Mouse (Mus musculus) hindbrain, embryonic 16.5 days (tissue): Measurements from ENCODE around the gene Shoc2. TPM values are rescaled to one million over a fixed set of nuclear protein-coding genes. Genes with fewer than 3 reads are reported as not detected.

ENCODE experiments used
- ATAC-seq: fragments of 200-750 bp; cut with Nextera tagmentation; 2 replicates; pipeline ENCODE4 v1.8.0; 2017; ENCODE audit warnings: moderate TSS enrichment, moderate library complexity
- H3K27ac ChIP-seq: fragments of 300-500 bp; sonication (generic); 2 replicates; pipeline ENCODE4 v1.5.1; 2014; ENCODE audit warnings: low read depth, mild to moderate bottlenecking, control low read depth, low read length, moderate library complexity
- H3K27me3 ChIP-seq: fragments of 300-500 bp; sonication (generic); replicated peaks from 2 replicates; pipeline ENCODE4 v1.6.1; 2014; ENCODE audit warnings: low read length; ENCODE audit not compliant: control insufficient read depth, insufficient read depth
- H3K36me3 ChIP-seq: fragments of 300-500 bp; sonication (generic); 2 replicates; pipeline ENCODE4 v1.6.1; 2014; ENCODE audit warnings: mild to moderate bottlenecking, low read length, moderate library complexity, mixed read lengths; ENCODE audit not compliant: control insufficient read depth, insufficient read depth
- H3K4me1 ChIP-seq: fragments of 300-500 bp; sonication (generic); 2 replicates; pipeline ENCODE4 v1.6.1; 2014; ENCODE audit warnings: low read depth, low read length; ENCODE audit not compliant: control insufficient read depth, insufficient read depth
- H3K4me2 ChIP-seq: fragments of 300-500 bp; sonication (generic); 2 replicates; pipeline ENCODE4 v1.6.1; 2014; ENCODE audit warnings: mild to moderate bottlenecking, low read length, control low read depth, moderate library complexity
- H3K4me3 ChIP-seq: fragments of 300-500 bp; sonication (generic); 2 replicates; pipeline ENCODE4 v1.5.1; 2014; ENCODE audit warnings: mild to moderate bottlenecking, low read length, control low read depth, moderate library complexity
- H3K9ac ChIP-seq: fragments of 300-500 bp; sonication (generic); 2 replicates; pipeline ENCODE4 v1.6.1; 2014; ENCODE audit warnings: low read depth, mild to moderate bottlenecking, control low read depth, low read length, moderate library complexity
- H3K9me3 ChIP-seq: fragments of 300-500 bp; sonication (generic); 2 replicates; pipeline ENCODE4 v1.6.1; 2014; ENCODE audit warnings: mild to moderate bottlenecking, low read length, moderate library complexity; ENCODE audit not compliant: control insufficient read depth
- WGBS: fragments of 180-500 bp; shearing (Covaris S2); extraction: QIAGEN DNeasy Blood & Tissue Kit; methylation state at CpG from one replicate; pipeline ENCODE4 v1.1.7; 2014; 5-methylcytosine and 5-hydroxymethylcytosine counted together
- polyA plus RNA-seq: library from polyadenylated mRNA; unstranded; fragments of >200 nt; fragmentation: Nextera tagmentation; extraction: Ambion mirVana; gene quantifications from 2 replicates; pipeline ENCODE4 v1.2.1, GENCODE M21; 2015

Gene Shoc2
- polyA plus RNA-seq, 1 experiment from 2014 or later, result 55.4 TPM

- ATAC-seq, result no peak
- H3K4me1 ChIP-seq, result peaks cover 3% of the 10 kb centered on the region; the same call in 1 of the 2 replicates
- peaks cover 3% of the 10 kb centered on the region; the same call in 1 of the 2 replicates for H3K36me3 ChIP-seq
- no peak overlapping the region for H3K9ac ChIP-seq
- H3K27ac ChIP-seq, result no peak overlapping the region
- H3K27me3 ChIP-seq, result no peaks in the 10 kb centered on the region; the same call in 1 of the 2 replicates
- H3K9me3 ChIP-seq, result no peaks in the 10 kb centered on the region
- H3K4me2 ChIP-seq, result no peak overlapping the region
- no peak overlapping the region for H3K4me3 ChIP-seq
- 66% methylated on average over 4 of the region's 4 CpGs for WGBS
Measured at GRCm38 (mm10) chr19:54040356-54041028, 96.4 kb downstream of the Shoc2 start.

GRCm38 (mm10) chr19:54041029-54041367, 96.9 kb downstream of the Shoc2 start:
- Histone ChIP-seq H3K4me1 (peaks cover 8% of the 10 kb centered on the region), H3K4me2 (no peak overlapping the region), H3K27me3 (no peaks in the 10 kb centered on the region; the same call in 1 of the 2 replicates), H3K27ac (no peak overlapping the region), H3K9me3 (no peaks in the 10 kb centered on the region), H3K9ac (no peak overlapping the region), H3K36me3 (peaks cover 3% of the 10 kb centered on the region; the same call in 1 of the 2 replicates), H3K4me3 (no peak overlapping the region)
- ATAC-seq, result no peak
- WGBS, result 29% methylated on average over 5 of the region's 5 CpGs

- ATAC-seq, result no peak
- peaks cover 4% of the 10 kb centered on the region for H3K27me3 ChIP-seq
- no peaks in the 10 kb centered on the region for H3K36me3 ChIP-seq
- peaks cover 30% of the 10 kb centered on the region for H3K4me1 ChIP-seq
- H3K9ac ChIP-seq, result peak within 1 kb of the TSS; percentile 82
- WGBS, result 71% methylated on average over 5 of the region's 5 CpGs
- no peaks in the 10 kb centered on the region for H3K9me3 ChIP-seq
- H3K4me2 ChIP-seq, result peak within 1 kb of the TSS; percentile 97
- H3K27ac ChIP-seq, result peak within 1 kb of the TSS; percentile 81
- peak within 1 kb of the TSS; percentile 63 for H3K4me3 ChIP-seq
Measured at GRCm38 (mm10) chr19:54043851-54044250, 99.7 kb downstream of the Shoc2 start, which contains the start of gene Adra2a. Gene Adra2a (plus strand): TSS chr19:54044151.

- Histone ChIP-seq H3K36me3 (no peaks in the 10 kb centered on the region), H3K27me3 (peaks cover 11% of the 10 kb centered on the region), H3K4me3 (peak overlapping the region; percentile 63), H3K4me2 (peak overlapping the region; percentile 97), H3K9ac (peak overlapping the region; percentile 82), H3K27ac (peak overlapping the region; percentile 81), H3K9me3 (no peaks in the 10 kb centered on the region), H3K4me1 (peaks cover 30% of the 10 kb centered on the region)
- ATAC-seq, result peak; percentile 86
- under 1% methylated on average over 51 of the region's 59 CpGs for WGBS
Measured at GRCm38 (mm10) chr19:54044507-54045371, 100.6 kb downstream of the Shoc2 start.

GRCm38 (mm10) chr19:54045412-54045811, 101.3 kb downstream of the Shoc2 start:
- ATAC-seq, result no peak
- peak overlapping the region; percentile 82 for H3K9ac ChIP-seq
- H3K27ac ChIP-seq, result peak overlapping the region; percentile 81
- H3K9me3 ChIP-seq, result no peaks in the 10 kb centered on the region
- H3K4me3 ChIP-seq, result peak overlapping the region; percentile 63
- H3K36me3 ChIP-seq, result no peaks in the 10 kb centered on the region
- H3K27me3 ChIP-seq, result peaks cover 16% of the 10 kb centered on the region
- H3K4me1 ChIP-seq, result peaks cover 30% of the 10 kb centered on the region
- peak overlapping the region; percentile 97 for H3K4me2 ChIP-seq
- WGBS, result under 1% methylated on average over 29 of the region's 29 CpGs

- Histone ChIP-seq H3K4me2 (peak overlapping the region; percentile 97), H3K27ac (peak overlapping the region; percentile 81), H3K4me1 (peaks cover 30% of the 10 kb centered on the region), H3K27me3 (peaks cover 16% of the 10 kb centered on the region), H3K4me3 (peak overlapping the region; percentile 63), H3K36me3 (no peaks in the 10 kb centered on the region), H3K9me3 (no peaks in the 10 kb centered on the region), H3K9ac (peak overlapping the region; percentile 82)
- 3% methylated on average over 55 of the region's 55 CpGs for WGBS
- no peak for ATAC-seq
Measured at GRCm38 (mm10) chr19:54045931-54046683, 102.0 kb downstream of the Shoc2 start.

- Histone ChIP-seq H3K9ac (peak overlapping the region; percentile 82), H3K9me3 (no peaks in the 10 kb centered on the region), H3K4me2 (peak overlapping the region; percentile 97), H3K4me3 (peak overlapping the region; percentile 63), H3K4me1 (peaks cover 30% of the 10 kb centered on the region), H3K36me3 (no peaks in the 10 kb centered on the region), H3K27ac (peak overlapping the region; percentile 81), H3K27me3 (peaks cover 16% of the 10 kb centered on the region)
- WGBS, result 1% methylated on average over 36 of the region's 46 CpGs
- no peak for ATAC-seq
Measured at GRCm38 (mm10) chr19:54046684-54047070, 102.6 kb downstream of the Shoc2 start.

GRCm38 (mm10) chr19:54047386-54048050, 103.4 kb downstream of the Shoc2 start:
- WGBS, result 2% methylated on average over 27 of the region's 27 CpGs
- Histone ChIP-seq H3K4me2 (peak overlapping the region; percentile 97), H3K9me3 (no peaks in the 10 kb centered on the region), H3K27me3 (peaks cover 16% of the 10 kb centered on the region), H3K4me3 (peak overlapping the region; percentile 63), H3K9ac (peak overlapping the region; percentile 82), H3K27ac (peak overlapping the region; percentile 63), H3K36me3 (no peaks in the 10 kb centered on the region), H3K4me1 (peaks cover 30% of the 10 kb centered on the region)
- ATAC-seq, result no peak
